Mouse (Mus musculus) regulatory T cell (primary cell): Measurements from ENCODE around the gene Cdk20.

Source experiments
- in situ Hi-C: fragments of 300-600 bp; cut with MboI, MseI; formaldehyde crosslinking; loops from one replicate; pipeline ENCODE4 v1.15.1; 2025; ENCODE audit warnings: high pct_unique_total_duplicates

Cdk20 gene

DNA sequence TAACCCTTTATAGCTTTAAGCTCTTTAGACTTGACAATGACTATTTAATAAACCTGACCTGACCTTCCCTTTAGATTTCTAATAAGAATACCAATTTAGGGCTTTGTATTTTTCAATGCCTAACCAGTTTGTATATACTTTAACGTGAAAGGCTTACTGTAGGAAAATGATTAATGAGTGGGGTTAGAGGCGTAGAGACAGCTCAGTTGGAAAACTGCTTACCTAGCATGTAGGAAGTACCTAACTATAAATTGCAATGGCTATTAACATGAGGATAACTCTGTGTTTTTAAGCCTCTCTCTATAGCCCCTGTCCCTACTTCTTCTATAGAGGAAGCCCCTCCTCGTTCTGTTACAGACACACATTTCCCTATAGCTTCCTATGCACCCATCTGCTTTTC, 47.8 kb downstream of the Cdk20 start:
- in situ Hi-C loops: no loop called here

GRCm38 (mm10) chr13:64489886-64490285, 57.8 kb downstream of the Cdk20 start:
- in situ Hi-C loops: no loop called here
